30 mouse cellular contexts compared by ENCODE assay signal in genomic region chr5:91991191-91991937, GRCm38 (mm10). TPM values are rescaled to one million over a fixed set of nuclear protein-coding genes. Genes with fewer than 3 reads are reported as not detected.
DNase-seq lines count a peak whose midpoint lies in the region; TF ChIP-seq lines count a peak whose summit lies in the region.
"Had no signal": no experiment of that assay in that cellular context is flagged by ENCODE, and none has a peak within 500 bp of the region (broad histone marks: within the 10 kb centered on the region; RNA-seq: fewer than 3 reads in every experiment).

No protein-coding gene starts in this region.

- no peak for TF ChIP-seq CTCF in spleen, adult 2 months (IDR thresholded peaks at IDR 0.05; ENCODE audit: extremely low read depth, insufficient read depth, insufficient read length, insufficient replicate concordance)

- H3K27ac ChIP-seq in spleen, adult 2 months (ENCODE audit: insufficient read depth, low read length) = peak overlapping the region; percentile 6; the same call in 1 of the 2 replicates
- H3K27ac ChIP-seq: embryonic facial prominence, embryonic 12.5 days; embryonic facial prominence, embryonic 15.5 days; forebrain, embryonic 12.5 days; forebrain, embryonic 15.5 days; hindbrain, embryonic 10.5 days; hindbrain, embryonic 13.5 days; intestine, embryonic 15.5 days had no signal

- H3K4me1 ChIP-seq in spleen, adult 2 months (ENCODE audit: control insufficient read depth, insufficient read depth, insufficient read length) = peaks cover 9% of the 10 kb centered on the region; the same call in 1 of the 2 replicates
- H3K4me1 ChIP-seq: embryonic facial prominence, embryonic 12.5 days; embryonic facial prominence, embryonic 15.5 days; forebrain, embryonic 12.5 days; forebrain, embryonic 15.5 days; hindbrain, embryonic 10.5 days; hindbrain, embryonic 13.5 days; intestine, embryonic 15.5 days had no signal

- DNase-seq in spleen, adult 2 months (ENCODE audit: low read depth in 1 of 2, low spot score in 2 of 2) = peak in 1 of 2 experiments; percentile 47
- DNase-seq in spleen, postnatal 14 days (ENCODE audit: low spot score in 2 of 2) = no peak
- peak; percentile 31 for DNase-seq in ES-CJ7 (ENCODE audit: low read depth, low spot score)
- DNase-seq in ZHBTc4 (ENCODE audit: low read depth, low spot score) = peak; percentile 40
- DNase-seq in frontal cortex, postnatal 36 days (ENCODE audit: low spot score in 2 of 2) = no peak
- no peak for DNase-seq in cerebellum, postnatal 10 days
- no peak for DNase-seq in cerebellum, postnatal 36 days
- DNase-seq: adrenal gland, adult 8-10 months; adrenal gland, postnatal 25 days; cerebellum, adult 11-12 months; cerebellum, adult 8-10 months; cerebellum, postnatal 14 days; gastrocnemius, postnatal 10 days; gastrocnemius, postnatal 36 days; heart, postnatal 36 days had no signal

- no peak for TF ChIP-seq POLR2A in spleen, adult 2 months (IDR thresholded peaks at IDR 0.05; ENCODE audit: low read depth, low read length)

- H3K36me3 ChIP-seq in spleen, adult 2 months (ENCODE audit: control insufficient read depth, insufficient read depth, low read length) = no peaks in the 10 kb centered on the region
- H3K36me3 ChIP-seq: embryonic facial prominence, embryonic 12.5 days; embryonic facial prominence, embryonic 15.5 days; forebrain, embryonic 12.5 days; forebrain, embryonic 15.5 days; hindbrain, embryonic 10.5 days; hindbrain, embryonic 13.5 days; intestine, embryonic 15.5 days had no signal

- H3K27me3 ChIP-seq in spleen, adult 2 months (ENCODE audit: control insufficient read depth, insufficient read depth, low read length) = no peaks in the 10 kb centered on the region
- H3K27me3 ChIP-seq: embryonic facial prominence, embryonic 12.5 days; embryonic facial prominence, embryonic 15.5 days; forebrain, embryonic 12.5 days; forebrain, embryonic 15.5 days; hindbrain, embryonic 13.5 days; intestine, embryonic 15.5 days; Patski had no signal

- 48% methylated on average over 6 of the region's 6 CpGs for WGBS in spleen, adult 2 months

- H3K4me3 ChIP-seq in spleen, adult 2 months (ENCODE audit: extremely low read depth, insufficient read depth, insufficient read length) = no peak overlapping the region
- H3K4me3 ChIP-seq: embryonic facial prominence, embryonic 12.5 days; embryonic facial prominence, embryonic 15.5 days; forebrain, embryonic 12.5 days; forebrain, embryonic 15.5 days; hindbrain, embryonic 10.5 days; hindbrain, embryonic 13.5 days; intestine, embryonic 15.5 days had no signal

RNA-seq across cellular contexts. Expression of gene Odaph, which starts 4.1 kb away (rescaled TPM):
- polyA plus RNA-seq in spleen, adult 2 months (2012; rRNA removed) = 0.22 and 0.27 TPM in 2 replicates
- polyA plus RNA-seq: activated CD4-positive, CD25-positive, alpha-beta regulatory T cell, adult 4 months; brain, embryonic 14.5 days; C2C12; CD4-positive, CD25-positive, alpha-beta regulatory T cell, adult 4 months; embryonic facial prominence, embryonic 12.5 days; forebrain, embryonic 12.5 days; forebrain, embryonic 15.5 days; heart, embryonic 11.5 days; heart, embryonic 14.5 days; heart, postnatal 0 days; hindbrain, embryonic 10.5 days; hindbrain, embryonic 13.5 days; intestine, embryonic 15.5 days had no signal

RNA-seq across cellular contexts. Expression of gene Rchy1, which starts 28.5 kb away (rescaled TPM):
- polyA plus RNA-seq in spleen, adult 2 months (2012; rRNA removed) = 15.2 and 17.4 TPM in 2 replicates

RNA-seq across cellular contexts. Expression of gene Cdkl2, which starts 52.3 kb away (rescaled TPM):
- polyA plus RNA-seq in spleen, adult 2 months (2012; rRNA removed) = 0.09 and 0.22 TPM in 2 replicates

Comparison
In these comparisons a context has a peak if more than half of its experiments do, and no peak if none do; other contexts are left out.
1. DNase-seq: peak in ES-CJ7 (single experiment) and ZHBTc4 (single experiment); none in spleen, postnatal 14 days (0 of 2), frontal cortex, postnatal 36 days (0 of 2), cerebellum, postnatal 10 days (0 of 2) and cerebellum, postnatal 36 days (0 of 2).